Mouse (Mus musculus) Patski (cell line): ENCODE data around the gene Ndufa8. TPM values are rescaled to one million over a fixed set of nuclear protein-coding genes. Genes with fewer than 3 reads are reported as not detected.

ENCODE experiments used
- ATAC-seq: fragments of 100-300 bp; one replicate; pipeline ENCODE4 v1.8.0; 2021
- CTCF ChIA-PET: fragments of 350-600 bp; sonication (Branson Sonifier 250); formaldehyde crosslinking; loops from one replicate; lab custom pipeline; 2022; ENCODE audit warnings: inconsistent platforms; lab: Charles Lee
- POLR2A ChIA-PET: fragments of 350-600 bp; sonication (Branson Sonifier 250); formaldehyde crosslinking; loops from one replicate; lab custom pipeline; 2022; ENCODE audit warnings: antibody characterized with exemption, inconsistent platforms; lab: Charles Lee
- DNase-seq: peaks from one replicate; pipeline ENCODE4 v3.0.0-alpha.2; 2011; ENCODE audit warnings: low read depth, low spot score
- H3K27me3 ChIP-seq: fragments of 371-371 bp; one replicate; pipeline ENCODE4 v1.5.1; 2021
- CTCF ChIP-seq: fragments of 100-300 bp; IDR thresholded peaks from one replicate; pipeline ENCODE4 v1.5.1; 2021
- in situ Hi-C: fragments of 300-500 bp; cut with MboI; formaldehyde crosslinking; loops from 3 replicates; pipeline ENCODE4 v1.11.1; 2018; ENCODE audit warnings: low pct_unique_long_range_greater_than_20kb, mixed read lengths
- polyA plus RNA-seq: library from polyadenylated mRNA; unstranded; gene quantifications from one replicate; pipeline ENCODE4 v1.2.3, GENCODE M21; 2021

Gene Ndufa8
- polyA plus RNA-seq, 1 experiment from 2014 or later = 282 TPM

DNA sequence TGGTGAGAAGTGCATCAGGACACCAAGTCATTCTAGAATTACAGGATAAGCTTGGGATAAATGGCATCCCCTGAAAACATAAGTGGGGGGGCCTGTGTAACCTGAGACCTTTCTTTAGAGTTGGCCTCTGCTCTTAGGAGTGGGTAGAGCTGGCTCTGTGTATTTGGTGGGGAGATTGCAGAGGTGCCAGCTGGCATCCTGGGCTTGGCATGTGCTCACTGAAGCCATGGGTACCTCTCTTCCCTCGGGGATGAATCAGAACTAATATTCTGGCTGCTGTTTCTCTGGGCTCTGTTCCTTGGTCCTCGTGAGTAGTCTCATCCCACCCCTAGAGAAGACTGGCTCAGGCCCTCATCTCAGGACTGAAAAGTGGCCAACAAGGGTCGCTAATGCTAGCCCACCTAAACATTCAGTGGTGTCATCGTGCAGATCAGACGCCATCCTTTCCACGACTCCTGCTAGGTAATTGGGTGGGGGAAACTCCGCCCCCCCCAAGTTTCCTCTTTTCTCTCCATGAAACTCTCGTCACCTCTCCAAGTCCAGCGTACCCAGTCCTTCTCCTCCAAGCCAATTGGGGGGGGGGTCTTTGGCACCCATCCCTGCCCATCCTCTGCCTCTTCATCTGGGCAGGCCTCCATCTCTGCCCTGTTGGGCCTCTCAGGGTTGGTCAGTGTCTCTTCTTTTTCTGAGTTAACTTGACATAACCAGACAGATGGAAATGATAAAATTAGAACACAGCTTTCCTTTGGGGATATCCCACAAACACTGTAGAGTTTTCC, 33.8 kb upstream of the Ndufa8 start:
- TF ChIP-seq CTCF = no peak
- ChIA-PET CTCF (no interaction called here), POLR2A (no interaction called here)
- in situ Hi-C loops = no loop called here
- DNase-seq (no peak), ATAC-seq (no peak)
- H3K27me3 ChIP-seq = no peaks in the 10 kb centered on the region

DNA sequence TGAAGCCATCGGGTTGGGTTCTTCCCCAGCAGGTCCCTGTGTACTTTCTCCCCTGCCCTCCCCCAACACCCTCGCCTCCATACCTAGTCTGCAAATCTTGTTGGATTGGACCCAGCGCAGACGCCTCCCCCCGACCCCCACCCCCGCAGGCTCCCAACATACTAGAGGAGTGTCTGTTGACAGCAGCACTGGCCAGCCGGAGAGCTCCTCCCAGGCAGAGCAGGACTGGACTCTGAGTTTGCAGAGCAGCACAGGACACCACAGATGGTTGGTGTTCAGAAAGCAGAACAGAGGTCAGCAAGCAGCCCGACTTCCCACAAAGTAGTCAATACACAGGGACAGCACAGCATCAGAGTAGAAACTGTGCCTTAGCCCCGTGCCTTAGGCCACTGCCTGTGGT, 32.2 kb upstream of the Ndufa8 start:
- no peak for DNase-seq
- no peak for TF ChIP-seq CTCF
- CTCF ChIA-PET = interaction anchor here (0.6 to 1.3 kb wide), 2 partner anchors 10 to 98 kb away, joined by 3 read pairs; no protein-coding TSS in a partner anchor
- POLR2A ChIA-PET = no interaction called here
- H3K27me3 ChIP-seq = no peaks in the 10 kb centered on the region
- ATAC-seq = no peak
- in situ Hi-C loops = no loop called here

DNA sequence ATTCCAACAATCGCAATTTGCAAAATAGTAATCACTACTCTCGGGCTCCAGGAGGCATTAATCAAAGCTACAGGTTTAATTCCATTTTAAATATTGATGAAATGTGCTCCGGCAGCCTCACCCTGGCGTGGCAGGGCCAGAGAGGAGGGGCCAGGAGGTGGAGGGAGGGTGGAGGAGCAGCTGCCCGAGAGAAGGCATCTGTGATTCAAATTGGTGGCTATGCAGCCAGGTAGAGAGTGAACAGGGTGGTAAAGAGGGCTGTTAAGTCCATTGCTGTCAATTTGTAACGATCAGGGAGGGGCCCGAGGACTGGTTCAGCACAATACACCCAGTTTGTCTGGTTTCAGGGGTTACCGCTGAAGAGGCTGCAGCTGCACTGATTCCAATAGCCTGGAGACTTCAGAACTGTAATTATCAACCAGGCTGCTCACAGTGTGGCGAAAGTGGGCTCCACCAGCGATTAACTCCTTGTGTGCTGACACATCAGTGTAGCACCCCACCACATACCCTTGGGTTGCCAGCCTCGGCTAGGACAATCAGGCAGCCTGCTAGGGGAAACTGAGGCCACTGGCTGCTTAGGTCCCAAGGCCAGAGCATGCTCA, 28.1 kb upstream of the Ndufa8 start:
- no peaks in the 10 kb centered on the region for H3K27me3 ChIP-seq
- no peak for DNase-seq
- ChIA-PET CTCF (no interaction called here), POLR2A (interaction anchor here (1.3 kb wide), 1 partner anchor 10 kb away, joined by 5 read pairs; no protein-coding TSS in a partner anchor)
- ATAC-seq = no peak
- TF ChIP-seq CTCF = no peak
- in situ Hi-C loops = no loop called here

DNA sequence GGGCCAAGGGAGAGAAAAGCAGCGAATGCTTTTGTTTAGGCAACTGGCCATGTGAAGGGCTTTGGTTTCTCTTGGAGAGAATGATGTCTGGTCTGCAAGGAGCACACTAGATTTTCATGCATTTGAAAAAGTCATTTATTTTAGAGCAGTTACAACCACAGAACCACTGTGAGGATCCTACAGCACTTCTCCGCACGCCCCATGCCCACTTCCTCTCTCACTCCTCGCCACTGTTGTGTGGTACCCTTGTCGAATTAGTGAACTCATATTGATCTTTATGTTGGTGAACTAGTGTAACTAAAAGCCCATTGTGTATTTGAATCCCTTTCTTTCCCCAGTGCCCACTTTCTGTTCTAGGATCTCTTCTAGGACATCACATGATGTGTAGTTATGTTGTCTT, 26.0 kb upstream of the Ndufa8 start:
- ChIA-PET CTCF (no interaction called here), POLR2A (no interaction called here)
- no peak for TF ChIP-seq CTCF
- DNase-seq (no peak), ATAC-seq (no peak)
- in situ Hi-C loops = no loop called here
- H3K27me3 ChIP-seq = no peaks in the 10 kb centered on the region

DNA sequence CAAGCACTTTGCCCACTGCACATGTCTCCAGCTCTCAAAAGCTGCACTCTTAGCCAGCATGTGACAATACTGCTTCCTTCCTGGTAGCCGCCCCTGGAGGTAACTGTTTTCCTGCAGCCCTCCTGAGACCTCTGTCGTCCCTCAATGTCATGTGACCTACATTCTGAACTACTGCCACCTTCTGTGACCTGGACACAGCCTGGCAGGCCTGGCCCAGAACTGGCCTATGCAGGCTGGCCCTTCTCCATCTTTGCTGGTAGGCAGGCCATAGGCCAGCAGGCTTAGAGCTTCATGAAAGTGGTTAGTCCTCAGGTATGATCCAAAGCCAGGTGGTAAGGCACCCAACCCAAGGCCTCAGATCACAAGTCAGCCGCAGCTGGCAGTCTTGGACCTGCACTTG, 24.6 kb upstream of the Ndufa8 start:
- ChIA-PET CTCF (interaction anchor here (0.9 kb wide), 1 partner anchor 13 kb away, joined by 3 read pairs; no protein-coding TSS in a partner anchor), POLR2A (no interaction called here)
- DNase-seq (no peak), ATAC-seq (no peak)
- in situ Hi-C loops = no loop called here
- TF ChIP-seq CTCF = no peak
- H3K27me3 ChIP-seq = no peaks in the 10 kb centered on the region

DNA sequence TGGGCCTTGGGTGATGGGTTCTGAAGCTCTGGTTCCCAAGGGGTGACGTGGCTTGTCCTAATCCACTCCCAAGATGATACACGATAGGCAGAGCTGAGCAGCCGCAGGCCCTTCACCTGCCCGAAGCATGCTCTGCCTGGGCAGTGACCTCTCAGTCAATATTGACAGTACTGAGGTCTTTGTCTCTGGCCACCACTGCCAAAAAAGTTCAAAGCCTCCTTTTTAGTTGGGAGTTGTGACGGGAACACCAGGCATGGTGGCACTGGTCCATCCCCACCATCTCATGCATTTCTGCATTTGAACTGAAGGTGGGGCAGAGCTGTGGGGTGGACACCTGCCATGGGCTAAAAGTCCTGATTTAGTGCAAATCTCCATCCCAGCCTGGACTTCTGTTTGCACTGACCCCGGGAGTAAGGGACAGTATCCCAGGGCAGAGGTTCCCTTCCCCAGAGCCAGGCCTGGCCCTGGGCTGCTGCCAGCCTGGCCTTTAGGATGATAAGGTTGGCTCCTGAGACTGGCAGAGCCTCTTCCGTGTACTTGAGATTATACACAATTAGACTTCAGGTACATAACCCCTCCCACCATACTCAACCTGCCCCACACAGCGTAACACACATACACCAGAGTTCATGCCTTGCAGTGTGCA, 22.6 kb upstream of the Ndufa8 start:
- CTCF ChIA-PET = no interaction called here
- no peaks in the 10 kb centered on the region for H3K27me3 ChIP-seq
- ATAC-seq = no peak
- DNase-seq = no peak
- in situ Hi-C loops = no loop called here
- POLR2A ChIA-PET = no interaction called here
- TF ChIP-seq CTCF = no peak

DNA sequence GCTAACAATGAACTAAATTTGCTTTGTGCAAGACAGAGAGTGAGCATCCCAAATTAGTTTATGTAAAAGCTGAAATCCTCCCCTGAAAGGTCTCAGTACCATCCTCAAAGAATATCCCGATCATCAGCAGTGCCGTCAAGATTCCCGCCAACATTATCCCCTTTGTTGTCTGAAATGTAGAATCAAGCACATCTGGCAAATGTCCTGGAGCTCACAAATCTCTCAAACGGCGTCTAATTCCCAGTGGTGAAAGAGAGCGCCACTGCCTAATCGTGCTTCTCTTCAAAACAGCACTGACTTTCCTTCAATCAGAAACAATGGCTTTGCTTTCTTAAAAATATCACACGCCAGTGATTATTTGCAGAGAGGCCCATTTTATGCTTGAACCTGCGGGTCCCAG, 17.9 kb upstream of the Ndufa8 start:
- H3K27me3 ChIP-seq = no peaks in the 10 kb centered on the region
- ATAC-seq (no peak), DNase-seq (no peak)
- in situ Hi-C loops = no loop called here
- POLR2A ChIA-PET = interaction anchor here (0.6 to 1.7 kb wide), 2 partner anchors 10 to 13 kb away, joined by 5 to 7 read pairs; no protein-coding TSS in a partner anchor
- TF ChIP-seq CTCF = no peak
- CTCF ChIA-PET = interaction anchor here (0.9 to 2.1 kb wide), 2 partner anchors 22 to 31 kb away, joined by 3 to 6 read pairs; no protein-coding TSS in a partner anchor

DNA sequence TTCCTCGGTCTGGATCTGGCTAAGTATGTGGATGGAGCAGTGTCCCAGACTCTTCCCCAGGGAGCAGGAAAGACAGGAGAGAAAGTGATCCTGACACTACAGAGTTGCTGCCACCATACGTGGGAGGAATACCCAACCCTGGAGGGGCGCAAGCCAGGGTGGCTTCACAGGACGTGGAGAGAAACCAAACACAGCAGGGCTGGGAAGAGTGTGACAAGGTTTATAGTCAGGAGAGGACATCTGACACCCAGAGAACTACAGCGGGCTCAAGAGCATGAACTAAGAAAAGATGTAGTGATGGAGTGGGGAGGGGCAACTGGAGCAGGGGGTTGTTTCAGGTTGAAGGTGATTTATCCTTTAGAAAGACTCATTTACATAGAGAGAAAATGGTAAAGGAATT, 12.2 kb upstream of the Ndufa8 start:
- H3K27me3 ChIP-seq = no peaks in the 10 kb centered on the region
- ATAC-seq (no peak), DNase-seq (no peak)
- ChIA-PET POLR2A (no interaction called here), CTCF (no interaction called here)
- TF ChIP-seq CTCF = no peak
- in situ Hi-C loops = no loop called here

DNA sequence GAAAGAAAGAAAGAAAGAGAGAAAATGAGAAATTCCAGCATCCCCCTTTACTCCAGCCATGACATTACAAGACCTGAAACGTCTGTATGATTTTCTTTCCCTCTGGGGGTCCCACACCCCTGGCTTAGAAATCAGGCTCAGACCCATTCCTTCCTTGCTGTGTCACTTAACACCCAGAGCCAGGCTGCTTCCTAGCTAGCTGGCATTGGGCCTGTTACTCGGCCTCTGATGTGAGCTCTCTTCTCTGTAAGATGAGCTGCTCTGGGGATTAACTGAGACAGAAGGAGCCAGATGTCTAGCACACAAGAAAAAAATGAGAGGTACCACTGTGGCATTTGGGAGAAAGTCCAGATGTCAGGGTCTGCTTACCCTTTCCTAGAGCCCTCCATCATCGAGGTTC, 7.0 kb upstream of the Ndufa8 start:
- ATAC-seq = no peak
- in situ Hi-C loops = no loop called here
- POLR2A ChIA-PET = no interaction called here
- no peak for DNase-seq
- no peak for TF ChIP-seq CTCF
- no peaks in the 10 kb centered on the region for H3K27me3 ChIP-seq
- CTCF ChIA-PET = no interaction called here

DNA sequence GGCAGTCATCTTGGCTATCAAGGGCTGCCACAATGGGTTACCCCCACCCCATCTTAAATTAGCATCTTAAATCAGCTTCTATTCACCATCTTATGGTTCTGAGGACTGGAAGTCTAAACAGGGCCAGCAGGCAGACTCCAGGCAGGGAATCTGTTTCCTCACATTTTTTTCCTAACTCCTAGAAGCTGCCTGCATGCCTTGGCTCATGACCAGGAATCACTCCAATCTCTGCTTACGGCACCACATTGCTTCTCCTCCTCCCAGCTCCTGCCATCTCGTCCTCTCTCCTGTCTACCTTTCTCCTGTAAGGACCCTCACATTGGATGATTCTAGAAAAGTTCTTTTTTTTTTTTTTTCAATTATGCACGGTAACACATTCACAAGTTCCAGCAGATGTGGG, 4.0 kb upstream of the Ndufa8 start:
- TF ChIP-seq CTCF = no peak
- H3K27me3 ChIP-seq = no peaks in the 10 kb centered on the region
- POLR2A ChIA-PET = no interaction called here
- CTCF ChIA-PET = interaction anchor here (1.6 kb wide), 1 partner anchor 10 kb away, joined by 4 read pairs; no protein-coding TSS in a partner anchor
- in situ Hi-C loops = loop anchor here (5.0 kb wide), 1 partner anchor 34 kb away; no protein-coding TSS in a partner anchor
- no peak for ATAC-seq
- DNase-seq = no peak

DNA sequence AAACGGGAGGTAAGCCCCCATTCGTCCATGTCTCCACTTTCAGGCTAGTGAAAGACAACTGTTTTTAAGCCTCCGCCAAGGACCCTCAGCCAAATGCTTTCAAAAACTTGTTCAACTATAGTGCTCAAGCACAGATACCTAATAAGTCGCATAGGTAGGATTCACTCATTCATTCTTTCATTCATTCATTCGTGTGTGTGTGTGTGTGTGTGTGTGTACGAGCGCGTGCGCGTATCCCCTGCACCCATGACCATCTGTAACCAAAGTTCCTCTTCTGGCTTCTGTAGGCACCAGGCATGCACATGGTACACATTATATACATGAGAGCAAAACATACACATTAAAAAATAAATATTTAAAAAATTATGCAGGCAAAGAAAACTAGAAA, 355 bp upstream of the Ndufa8 start:
- POLR2A ChIA-PET = no interaction called here
- no peak for ATAC-seq
- TF ChIP-seq CTCF = no peak
- no peaks in the 10 kb centered on the region for H3K27me3 ChIP-seq
- DNase-seq = no peak
- in situ Hi-C loops = no loop called here
- CTCF ChIA-PET = interaction anchor here (1.1 kb wide), 1 partner anchor 66 kb away, joined by 3 read pairs; no protein-coding TSS in a partner anchor
